Mouse (Mus musculus) lung, embryonic 15.5 days (tissue): Measurements from ENCODE around the gene P4ha1. TPM values are rescaled to one million over a fixed set of nuclear protein-coding genes. Genes with fewer than 3 reads are reported as not detected.

ENCODE experiments used
- ATAC-seq: fragments of 200-750 bp; cut with Nextera tagmentation; 2 replicates; pipeline ENCODE4 v1.8.0; 2017; ENCODE audit warnings: moderate number of reproducible peaks, borderline replicate concordance; ENCODE audit not compliant: low FRiP score, low TSS enrichment; ENCODE audit errors: extremely low read depth
- H3K27ac ChIP-seq: fragments of 300-500 bp; sonication (generic); 2 replicates; pipeline ENCODE4 v1.5.1; 2015; ENCODE audit warnings: moderate library complexity, mild to moderate bottlenecking, inconsistent platforms
- H3K27me3 ChIP-seq: fragments of 300-500 bp; sonication (generic); 2 replicates; pipeline ENCODE4 v1.6.1; 2015; ENCODE audit warnings: inconsistent platforms
- H3K36me3 ChIP-seq: fragments of 300-500 bp; sonication (generic); 2 replicates; pipeline ENCODE4 v1.6.1; 2015; ENCODE audit warnings: inconsistent platforms
- H3K4me1 ChIP-seq: fragments of 300-500 bp; sonication (generic); 2 replicates; pipeline ENCODE4 v1.6.1; 2015; ENCODE audit warnings: inconsistent platforms
- H3K4me2 ChIP-seq: fragments of 300-500 bp; sonication (generic); 2 replicates; pipeline ENCODE4 v1.6.1; 2015; ENCODE audit warnings: inconsistent platforms, mild to moderate bottlenecking, moderate library complexity
- H3K4me3 ChIP-seq: fragments of 300-500 bp; sonication (generic); 2 replicates; pipeline ENCODE4 v1.5.1; 2015; ENCODE audit warnings: mild to moderate bottlenecking, inconsistent platforms
- H3K9ac ChIP-seq: fragments of 300-500 bp; sonication (generic); 2 replicates; pipeline ENCODE4 v1.6.1; 2015; ENCODE audit warnings: inconsistent platforms
- H3K9me3 ChIP-seq: fragments of 300-500 bp; sonication (generic); 2 replicates; pipeline ENCODE4 v1.6.1; 2016; ENCODE audit warnings: inconsistent platforms
- WGBS: fragments of 180-500 bp; shearing (Covaris S2); methylation state at CpG from one replicate; pipeline ENCODE4 v1.1.7; 2015; 5-methylcytosine and 5-hydroxymethylcytosine counted together
- polyA plus RNA-seq: library from polyadenylated mRNA; unstranded; fragments of >200 nt; fragmentation: Nextera tagmentation; extraction: Ambion mirVana; gene quantifications from 2 replicates; pipeline ENCODE4 v1.2.1, GENCODE M21; 2015

Gene P4ha1
- polyA plus RNA-seq, 1 experiment from 2014 or later: 71.3 TPM

DNA sequence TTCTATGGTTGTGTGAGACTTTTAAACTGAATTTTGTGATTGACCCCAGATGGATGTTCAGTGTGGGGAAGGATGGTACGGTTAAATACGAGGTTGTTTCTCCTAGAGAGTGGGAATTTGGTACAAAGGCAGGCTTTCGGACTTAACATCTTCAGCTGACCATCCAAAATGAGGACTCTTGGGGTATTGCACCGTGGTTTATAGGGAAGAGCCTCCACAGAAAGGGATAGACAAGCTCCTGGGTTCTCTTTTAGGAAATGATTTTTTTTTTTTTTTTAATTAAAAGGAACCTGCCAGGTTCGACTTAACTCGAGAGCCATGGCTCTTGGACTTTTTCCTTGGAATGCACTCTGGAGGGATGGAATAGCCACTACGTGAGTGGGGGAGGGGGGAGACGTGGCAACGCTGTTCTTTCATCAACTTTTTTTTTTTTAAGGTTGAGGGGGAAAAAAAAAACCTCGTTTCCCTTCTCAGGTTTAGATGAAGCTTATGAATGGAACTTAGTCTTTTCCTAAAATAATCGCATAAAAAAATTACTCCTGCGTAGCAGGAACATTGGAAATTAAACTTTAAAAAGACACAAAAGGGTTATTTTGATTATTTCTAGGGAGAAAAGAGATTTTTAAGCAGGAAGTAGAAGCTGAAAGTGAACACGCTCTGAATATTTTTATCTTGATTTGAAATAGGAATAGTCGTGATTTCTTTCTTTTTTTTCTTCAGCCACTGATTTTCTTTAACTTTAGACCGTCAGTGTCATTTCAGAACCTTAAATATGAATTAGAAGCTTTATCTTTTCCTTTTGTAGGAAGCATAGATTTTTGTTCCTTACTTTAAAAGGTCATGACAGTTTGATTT lies 1.4 kb downstream of the P4ha1 start:
- H3K4me1 ChIP-seq: peaks cover 11% of the 10 kb centered on the region
- no peaks in the 10 kb centered on the region for H3K27me3 ChIP-seq
- WGBS: 9% methylated on average over 15 of the region's 15 CpGs
- no peak for ATAC-seq
- H3K4me2 ChIP-seq: peak overlapping the region; percentile 84
- H3K36me3 ChIP-seq: no peaks in the 10 kb centered on the region
- H3K9ac ChIP-seq: peak overlapping the region; percentile 93
- H3K4me3 ChIP-seq: peak overlapping the region; percentile 85
- H3K9me3 ChIP-seq: no peaks in the 10 kb centered on the region
- peak overlapping the region; percentile 97 for H3K27ac ChIP-seq

DNA sequence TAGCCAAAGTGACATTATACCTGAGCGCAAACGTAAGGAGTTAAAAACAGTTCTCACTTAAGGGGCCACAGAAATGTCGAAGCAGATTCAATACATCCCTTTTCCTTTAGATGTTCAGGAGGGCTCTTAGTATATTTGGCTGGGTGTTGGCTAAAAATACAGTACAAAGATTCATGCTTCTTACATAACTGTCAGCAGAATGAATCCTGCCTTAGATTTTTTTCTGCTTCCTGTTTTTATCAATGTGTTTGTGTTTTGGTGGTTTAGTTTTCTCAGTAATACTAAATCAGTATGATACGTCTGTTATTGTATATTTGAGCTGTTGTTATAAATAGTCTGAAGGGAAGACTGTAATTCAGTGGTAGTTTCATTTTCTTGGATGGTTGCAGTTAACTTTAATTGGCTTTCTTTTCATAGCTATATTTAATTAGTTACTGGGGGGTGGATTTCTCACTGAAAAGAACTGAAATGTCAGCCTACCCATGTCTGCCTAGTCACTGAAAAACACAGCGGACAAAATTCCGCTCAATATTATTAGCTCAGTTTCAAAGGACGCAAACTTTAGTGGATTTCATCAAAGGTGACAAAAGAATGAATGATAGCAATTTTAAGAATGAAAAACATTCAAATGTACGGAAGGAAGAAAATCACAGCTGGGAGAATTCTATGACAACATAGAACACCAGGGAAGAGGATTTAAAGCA lies 3.7 kb downstream of the P4ha1 start:
- WGBS: 71% methylated on average over 8 of the region's 8 CpGs
- H3K9ac ChIP-seq: no peak overlapping the region
- no peak overlapping the region for H3K27ac ChIP-seq
- H3K4me2 ChIP-seq: no peak overlapping the region
- no peaks in the 10 kb centered on the region for H3K27me3 ChIP-seq
- no peaks in the 10 kb centered on the region for H3K9me3 ChIP-seq
- H3K4me3 ChIP-seq: no peak overlapping the region
- peaks cover 14% of the 10 kb centered on the region for H3K4me1 ChIP-seq
- no peaks in the 10 kb centered on the region for H3K36me3 ChIP-seq
- no peak for ATAC-seq

DNA sequence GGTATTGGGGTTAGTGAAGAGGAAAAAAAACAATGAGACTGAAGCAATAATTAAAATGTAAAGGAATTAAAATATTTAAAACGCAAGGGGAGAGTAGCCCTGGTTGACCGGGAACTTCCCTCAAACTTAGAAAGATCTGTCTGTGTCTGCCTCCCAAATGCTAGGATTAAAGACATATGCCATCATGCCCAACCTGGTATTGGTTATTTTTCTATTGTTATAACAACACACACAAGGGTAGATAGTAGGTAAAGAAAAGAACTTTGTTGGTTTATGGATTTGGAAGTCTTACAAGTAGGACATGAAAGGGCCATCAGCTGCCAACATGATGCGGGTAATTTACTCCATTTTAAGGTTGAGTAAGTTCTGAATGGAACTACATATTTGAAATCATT lies 4.2 kb downstream of the P4ha1 start:
- Histone ChIP-seq H3K27ac (no peak overlapping the region), H3K9me3 (no peaks in the 10 kb centered on the region), H3K27me3 (no peaks in the 10 kb centered on the region), H3K4me2 (no peak overlapping the region), H3K4me3 (no peak overlapping the region), H3K36me3 (no peaks in the 10 kb centered on the region), H3K4me1 (peaks cover 14% of the 10 kb centered on the region), H3K9ac (no peak overlapping the region)
- 89% methylated on average over 3 of the region's 3 CpGs for WGBS
- ATAC-seq: no peak

DNA sequence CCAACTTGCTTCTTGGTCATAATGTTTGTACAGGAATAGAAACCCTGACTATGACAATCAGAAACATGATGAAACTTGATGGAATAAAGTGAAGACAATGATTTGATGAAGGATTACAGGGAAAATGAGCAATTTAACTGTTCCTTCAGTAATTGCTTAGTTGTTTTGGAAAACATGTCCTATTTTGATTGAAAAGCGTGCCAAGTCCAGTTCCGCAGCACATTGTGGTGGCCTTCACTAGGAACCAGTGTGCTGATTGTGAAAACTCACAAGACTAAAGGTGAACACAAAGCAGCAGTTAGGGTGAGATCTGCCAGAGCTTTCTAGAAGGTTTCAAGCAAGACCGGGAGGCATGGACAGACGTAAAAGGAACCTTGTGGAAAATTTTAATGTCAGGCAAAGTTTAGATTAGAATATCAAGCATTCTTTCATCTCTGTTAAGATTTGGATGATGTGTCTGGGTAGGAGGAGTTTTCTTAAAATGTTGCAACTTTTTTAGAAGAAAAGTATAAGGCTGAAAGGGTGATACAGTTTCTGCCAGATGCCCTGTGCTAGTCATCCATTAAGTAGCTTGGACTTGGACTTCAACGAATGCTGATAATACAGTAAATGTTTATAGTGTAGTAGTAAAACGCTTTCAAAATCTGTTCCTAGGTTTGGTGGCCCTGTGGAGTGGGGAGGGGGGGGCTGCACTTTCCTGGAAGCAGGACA lies 8.6 kb downstream of the P4ha1 start:
- H3K9ac ChIP-seq: no peak overlapping the region
- ATAC-seq: no peak
- no peak overlapping the region for H3K4me3 ChIP-seq
- peak overlapping the region; percentile 26; the same call in 1 of the 2 replicates for H3K27ac ChIP-seq
- H3K36me3 ChIP-seq: no peaks in the 10 kb centered on the region
- no peaks in the 10 kb centered on the region for H3K27me3 ChIP-seq
- no peaks in the 10 kb centered on the region for H3K9me3 ChIP-seq
- H3K4me1 ChIP-seq: peaks cover 24% of the 10 kb centered on the region
- WGBS: 49% methylated on average over 6 of the region's 6 CpGs
- no peak overlapping the region for H3K4me2 ChIP-seq

DNA sequence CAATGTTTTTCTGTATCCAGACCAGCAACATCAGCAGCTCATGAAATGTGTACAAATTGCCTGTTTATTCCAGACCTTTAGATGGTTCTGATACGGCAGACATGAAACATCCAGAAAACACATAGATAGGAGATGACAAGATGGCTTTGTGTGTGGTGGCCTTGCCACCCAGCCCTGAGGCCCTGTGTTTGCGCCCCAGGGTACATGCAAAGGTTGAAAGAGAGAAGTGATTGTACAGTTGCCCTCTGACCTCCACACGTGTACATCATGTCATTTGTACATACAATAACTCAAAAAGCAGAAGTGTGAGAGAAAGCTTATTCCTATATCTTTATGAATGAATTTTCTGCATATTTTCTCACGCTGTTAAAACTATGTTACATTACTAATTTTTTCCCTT lies 10.3 kb downstream of the P4ha1 start:
- 78% methylated on average over 4 of the region's 4 CpGs for WGBS
- Histone ChIP-seq H3K27ac (no peak overlapping the region), H3K4me3 (no peak overlapping the region), H3K9ac (no peak overlapping the region), H3K4me2 (no peak overlapping the region), H3K9me3 (no peaks in the 10 kb centered on the region), H3K4me1 (peaks cover 21% of the 10 kb centered on the region), H3K27me3 (no peaks in the 10 kb centered on the region), H3K36me3 (peaks cover 4% of the 10 kb centered on the region)
- ATAC-seq: no peak

DNA sequence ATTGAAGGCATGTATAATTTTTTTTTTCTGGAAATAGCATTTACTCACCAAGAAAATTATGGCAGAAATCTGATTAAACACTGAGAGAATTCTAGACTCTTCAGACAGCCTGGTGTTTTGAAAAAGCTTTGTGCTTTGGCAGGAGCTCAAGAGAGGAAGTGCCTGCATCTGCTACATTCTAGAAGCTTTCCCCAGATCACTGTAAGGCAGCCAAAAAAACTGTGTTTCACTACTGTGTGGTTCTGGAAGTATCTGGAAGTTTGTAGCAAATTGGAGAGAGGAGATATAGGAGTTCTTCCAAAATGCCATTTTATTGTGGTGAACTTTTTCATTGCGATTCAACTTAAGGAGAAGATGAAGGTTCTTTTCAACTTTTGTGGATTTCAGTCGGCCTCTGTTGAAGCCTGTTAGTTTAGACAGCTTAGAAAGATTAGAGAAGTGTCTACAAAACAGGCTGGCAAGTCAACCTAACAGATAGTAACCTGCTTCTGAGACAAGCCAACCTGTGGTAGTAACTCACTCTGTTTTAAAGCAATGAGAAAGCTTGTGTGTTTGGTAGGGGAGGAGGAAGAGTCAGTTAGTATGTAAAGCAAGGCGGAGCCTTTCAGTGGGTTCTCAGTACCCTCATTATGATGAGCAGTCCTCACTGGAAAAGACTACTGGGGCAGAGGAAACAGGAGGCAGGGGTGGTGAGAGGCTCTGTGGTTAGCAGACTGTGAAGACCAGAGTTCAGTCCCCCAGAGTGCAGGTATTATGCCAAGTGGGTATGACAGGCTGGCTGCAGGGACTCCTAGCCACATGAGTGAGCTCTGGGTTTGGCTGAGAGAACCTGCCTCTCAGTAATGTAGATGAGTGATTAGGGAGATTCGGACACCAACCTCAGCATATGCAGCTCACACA lies 12.1 kb downstream of the P4ha1 start:
- Histone ChIP-seq H3K27me3 (no peaks in the 10 kb centered on the region), H3K4me2 (no peak overlapping the region), H3K4me3 (no peak overlapping the region), H3K4me1 (peaks cover 21% of the 10 kb centered on the region), H3K36me3 (peaks cover 15% of the 10 kb centered on the region), H3K27ac (peak overlapping the region; percentile 34), H3K9ac (no peak overlapping the region), H3K9me3 (no peaks in the 10 kb centered on the region)
- 70% methylated on average over 4 of the region's 4 CpGs for WGBS
- ATAC-seq: peak; percentile 39; the same call in 1 of the 2 replicates

DNA sequence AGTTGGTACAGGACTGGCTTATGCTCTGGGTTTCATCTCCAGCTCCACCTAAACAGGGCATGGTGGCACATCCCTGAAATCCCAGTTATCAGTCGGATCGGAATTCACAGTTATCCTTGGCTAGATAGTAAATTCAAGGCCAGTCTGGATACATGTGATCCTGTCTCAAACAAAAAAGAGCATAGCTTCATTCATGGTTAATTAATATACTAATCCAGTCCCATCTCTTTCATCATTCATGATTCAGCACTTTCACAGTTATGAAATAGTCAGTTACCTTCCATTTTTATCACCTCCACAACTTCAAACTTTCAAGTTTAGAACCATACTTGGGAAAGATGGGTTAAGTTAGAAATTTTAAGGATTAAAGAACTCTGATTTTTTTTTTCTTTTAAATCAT lies 13.0 kb downstream of the P4ha1 start:
- ATAC-seq: no peak
- no peak overlapping the region for H3K27ac ChIP-seq
- 78% methylated on average over 2 of the region's 2 CpGs for WGBS

DNA sequence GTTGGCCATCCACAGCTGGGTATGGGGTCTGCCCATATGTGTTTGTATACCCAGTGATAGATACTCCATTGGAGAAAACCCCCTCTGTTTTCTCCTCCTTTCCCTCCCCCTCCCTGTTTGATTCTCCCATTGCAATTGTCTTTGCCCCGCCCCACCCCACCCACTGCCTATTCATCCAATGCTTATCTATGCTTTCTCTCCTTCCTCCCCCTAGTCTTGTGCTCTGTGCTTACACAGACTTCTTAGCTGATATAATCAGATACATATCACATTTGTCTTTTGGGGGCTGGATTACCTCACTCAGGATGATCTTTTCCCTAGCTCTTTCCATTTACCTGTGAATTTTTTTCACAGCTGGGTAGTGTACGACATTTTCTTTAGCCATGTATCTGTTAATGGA lies 23.5 kb downstream of the P4ha1 start:
- Histone ChIP-seq H3K4me1 (no peaks in the 10 kb centered on the region), H3K9me3 (no peaks in the 10 kb centered on the region), H3K4me2 (no peak overlapping the region), H3K36me3 (peaks cover 63% of the 10 kb centered on the region), H3K9ac (no peak overlapping the region), H3K4me3 (no peak overlapping the region), H3K27ac (no peak overlapping the region), H3K27me3 (no peaks in the 10 kb centered on the region)
- 89% methylated on average over 2 of the region's 2 CpGs for WGBS
- no peak for ATAC-seq

More for the DNA sequence above, 13.0 kb downstream of the P4ha1 start:
- Histone ChIP-seq H3K4me3 (no peak overlapping the region), H3K9me3 (no peaks in the 10 kb centered on the region), H3K36me3 (peaks cover 24% of the 10 kb centered on the region), H3K4me1 (peaks cover 21% of the 10 kb centered on the region), H3K4me2 (no peak overlapping the region), H3K27me3 (no peaks in the 10 kb centered on the region), H3K9ac (no peak overlapping the region)

DNA sequence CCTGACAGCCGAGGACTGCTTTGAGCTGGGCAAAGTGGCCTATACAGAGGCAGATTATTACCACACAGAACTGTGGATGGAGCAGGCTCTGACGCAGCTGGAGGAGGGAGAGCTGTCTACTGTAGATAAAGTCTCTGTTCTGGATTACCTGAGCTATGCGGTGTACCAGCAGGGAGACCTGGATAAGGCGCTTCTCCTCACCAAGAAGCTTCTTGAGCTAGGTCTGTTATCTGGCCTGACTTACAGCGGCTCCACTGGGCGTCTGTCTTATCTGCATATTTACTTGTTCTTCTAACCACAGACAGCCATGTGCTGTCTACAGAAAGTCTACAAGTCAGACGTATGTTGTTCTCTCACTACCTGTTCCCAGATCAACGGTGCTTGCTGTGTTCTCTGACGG lies 25.1 kb downstream of the P4ha1 start:
- no peak overlapping the region for H3K4me3 ChIP-seq
- no peak for ATAC-seq
- H3K4me1 ChIP-seq: no peaks in the 10 kb centered on the region
- no peaks in the 10 kb centered on the region for H3K9me3 ChIP-seq
- WGBS: 86% methylated on average over 9 of the region's 9 CpGs
- no peak overlapping the region for H3K9ac ChIP-seq
- H3K27me3 ChIP-seq: no peaks in the 10 kb centered on the region
- H3K36me3 ChIP-seq: peaks cover 67% of the 10 kb centered on the region
- H3K27ac ChIP-seq: no peak overlapping the region
- H3K4me2 ChIP-seq: no peak overlapping the region

DNA sequence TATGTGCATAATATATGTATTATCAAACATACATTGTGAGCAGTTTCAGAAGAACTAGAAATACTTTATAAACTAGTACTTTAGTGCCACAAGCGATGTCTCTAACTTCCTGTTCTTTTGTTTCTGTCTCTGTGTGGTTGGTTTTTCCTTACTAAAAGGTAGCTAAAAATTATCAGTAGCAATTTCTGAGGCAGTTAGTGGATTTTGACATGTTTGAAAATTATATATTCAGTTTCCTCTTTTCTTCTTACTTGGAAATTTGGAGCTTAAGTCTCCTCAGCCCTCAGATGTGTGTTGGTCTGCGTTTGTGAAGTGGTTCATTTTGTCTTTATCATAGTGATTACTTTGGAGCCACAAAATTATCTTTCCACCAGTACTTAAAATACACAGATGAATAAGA lies 26.4 kb downstream of the P4ha1 start:
- no peaks in the 10 kb centered on the region for H3K4me1 ChIP-seq
- no peaks in the 10 kb centered on the region for H3K27me3 ChIP-seq
- H3K4me3 ChIP-seq: no peak overlapping the region
- H3K9me3 ChIP-seq: no peaks in the 10 kb centered on the region
- no peak for ATAC-seq
- no peak overlapping the region for H3K4me2 ChIP-seq
- WGBS: 89% methylated on average over 2 of the region's 2 CpGs
- H3K27ac ChIP-seq: no peak overlapping the region
- H3K36me3 ChIP-seq: peaks cover 70% of the 10 kb centered on the region
- no peak overlapping the region for H3K9ac ChIP-seq

DNA sequence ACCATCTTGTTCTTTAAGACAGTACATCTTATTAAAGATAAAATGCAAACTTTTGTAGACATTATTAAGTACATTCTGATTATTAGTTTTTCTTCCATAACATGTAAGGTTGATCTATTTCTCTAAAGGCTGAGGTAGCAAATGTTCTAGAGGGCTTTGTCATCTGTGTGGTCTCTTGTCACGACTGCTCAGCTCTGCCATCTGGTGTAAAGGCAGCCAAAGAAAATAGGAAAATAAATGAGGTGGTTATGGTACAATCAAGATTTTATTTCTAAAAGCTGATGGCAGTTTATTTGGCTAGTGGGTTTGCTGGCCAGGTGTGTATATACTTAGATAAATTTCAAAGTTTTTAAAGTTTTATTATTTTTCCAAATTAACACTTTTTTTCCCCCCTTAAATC lies 30.0 kb downstream of the P4ha1 start:
- no peak overlapping the region for H3K4me3 ChIP-seq
- H3K36me3 ChIP-seq: peaks cover 63% of the 10 kb centered on the region
- H3K9ac ChIP-seq: no peak overlapping the region
- no peak overlapping the region for H3K4me2 ChIP-seq
- no peaks in the 10 kb centered on the region for H3K27me3 ChIP-seq
- ATAC-seq: no peak
- WGBS: 40% methylated on average over 1 of the region's 1 CpGs
- no peaks in the 10 kb centered on the region for H3K9me3 ChIP-seq
- H3K4me1 ChIP-seq: no peaks in the 10 kb centered on the region
- H3K27ac ChIP-seq: no peak overlapping the region
